Mouse (Mus musculus): ENCODE data around the gene Kbtbd8. TPM values are rescaled to one million over a fixed set of nuclear protein-coding genes. Genes with fewer than 3 reads are reported as not detected.

The Kbtbd8 gene
- polyA plus RNA-seq, 1 experiment = 0.44 TPM

DNA sequence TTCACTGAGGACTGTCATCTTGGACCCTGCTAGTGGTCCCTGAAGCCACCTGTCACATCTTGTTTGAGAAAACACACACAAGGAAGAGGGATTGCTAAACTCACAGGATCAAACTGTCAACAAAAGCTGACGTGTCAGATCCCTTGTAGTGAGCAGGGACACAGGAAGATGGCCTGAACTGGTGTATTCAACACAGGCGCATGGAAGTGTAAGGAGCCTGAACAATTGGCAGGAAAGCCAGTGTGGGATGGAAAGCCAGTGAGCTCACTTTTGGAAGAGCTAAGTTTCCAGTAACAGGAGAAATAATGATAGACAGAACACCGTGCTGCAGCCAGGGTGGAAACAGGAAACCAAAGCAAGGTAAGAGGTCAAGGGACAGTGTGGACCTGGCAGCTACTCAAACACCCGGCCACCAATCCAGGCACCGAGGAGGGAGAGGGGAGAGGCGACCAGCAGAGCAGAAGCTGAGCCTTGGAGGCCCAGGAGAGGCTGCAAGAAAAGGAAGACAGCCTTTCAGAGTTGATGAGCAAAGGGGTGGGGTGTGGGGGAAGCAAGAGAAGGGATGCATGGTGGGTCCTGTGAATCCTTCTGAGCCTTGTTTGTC, 33.0 kb downstream of the Kbtbd8 start:
- H3K4me1 ChIP-seq (ENCODE audit: control insufficient read depth, insufficient read depth, low read length) = no peaks in the 10 kb centered on the region
- TF ChIP-seq POLR2A (IDR thresholded peaks at IDR 0.05; ENCODE audit: low read depth, low read length) (no peak), CTCF (conservative IDR thresholded peaks at IDR 0.05; ENCODE audit: insufficient read depth, insufficient read length, low read depth, low read length) (no peak)
- no peak for DNase-seq
- H3K36me3 ChIP-seq (ENCODE audit: control insufficient read depth, insufficient read depth, low read length) = no peaks in the 10 kb centered on the region
- WGBS = 25% methylated on average over 6 of the region's 6 CpGs
- H3K27ac ChIP-seq (ENCODE audit: insufficient read depth, low read depth, low read length) = no peak overlapping the region
- H3K27me3 ChIP-seq (replicated peaks; ENCODE audit: control insufficient read depth, insufficient read depth, low read length) = no peaks in the 10 kb centered on the region
- no peak overlapping the region for H3K4me3 ChIP-seq (ENCODE audit: insufficient read depth, low read depth, low read length)

DNA sequence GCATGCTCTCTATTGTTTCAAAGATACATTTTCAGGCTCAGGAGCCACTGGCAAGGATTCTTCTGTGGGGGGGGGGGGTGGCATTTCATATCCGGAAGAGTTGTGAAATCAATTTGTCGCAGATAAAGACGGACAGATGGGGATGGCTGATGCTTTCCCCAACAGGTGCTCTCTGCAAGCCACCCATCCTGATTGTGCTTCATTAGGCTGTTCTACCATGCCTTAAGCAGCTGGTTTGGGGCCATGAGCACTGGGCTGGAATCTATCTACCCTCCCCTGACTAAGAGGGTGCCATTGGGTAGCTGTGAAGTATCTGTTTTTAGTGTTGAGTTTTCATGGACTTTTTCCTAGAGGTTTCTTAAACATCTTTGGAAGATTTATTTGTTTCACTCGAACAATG, 33.8 kb downstream of the Kbtbd8 start:
- 90% methylated on average over 4 of the region's 4 CpGs for WGBS
- Histone ChIP-seq H3K4me1 (ENCODE audit: control insufficient read depth, insufficient read depth, low read length) (no peaks in the 10 kb centered on the region), H3K27ac (ENCODE audit: insufficient read depth, low read depth, low read length) (no peak overlapping the region), H3K4me3 (ENCODE audit: insufficient read depth, low read depth, low read length) (no peak overlapping the region), H3K36me3 (ENCODE audit: control insufficient read depth, insufficient read depth, low read length) (no peaks in the 10 kb centered on the region), H3K27me3 (replicated peaks; ENCODE audit: control insufficient read depth, insufficient read depth, low read length) (no peaks in the 10 kb centered on the region)
- no peak for DNase-seq
- TF ChIP-seq POLR2A (IDR thresholded peaks at IDR 0.05; ENCODE audit: low read depth, low read length) (no peak), CTCF (conservative IDR thresholded peaks at IDR 0.05; ENCODE audit: insufficient read depth, insufficient read length, low read depth, low read length) (no peak)

DNA sequence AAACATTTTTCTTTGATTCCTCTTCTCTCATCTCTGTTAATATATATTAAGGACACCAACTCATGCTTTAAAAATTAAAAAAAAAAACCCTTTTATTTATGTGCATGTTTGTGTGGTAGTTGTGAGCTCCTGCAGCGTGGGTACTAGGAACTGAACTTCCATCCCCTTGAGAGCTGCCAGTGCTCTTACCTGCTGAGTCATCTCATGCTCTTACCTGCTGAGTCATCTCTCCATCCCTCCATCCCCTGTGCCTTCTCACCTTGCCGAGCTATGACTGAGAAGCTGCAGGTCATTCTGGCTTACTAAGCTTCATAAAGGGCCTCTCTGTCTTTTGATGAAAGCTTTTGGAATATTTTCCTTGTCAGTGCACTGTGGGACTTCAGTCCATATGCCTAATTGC, 34.5 kb downstream of the Kbtbd8 start:
- Histone ChIP-seq H3K4me1 (ENCODE audit: control insufficient read depth, insufficient read depth, low read length) (no peaks in the 10 kb centered on the region), H3K27me3 (replicated peaks; ENCODE audit: control insufficient read depth, insufficient read depth, low read length) (no peaks in the 10 kb centered on the region), H3K27ac (ENCODE audit: insufficient read depth, low read depth, low read length) (no peak overlapping the region), H3K4me3 (ENCODE audit: insufficient read depth, low read depth, low read length) (no peak overlapping the region), H3K36me3 (ENCODE audit: control insufficient read depth, insufficient read depth, low read length) (no peaks in the 10 kb centered on the region)
- DNase-seq = no peak
- WGBS = 76% methylated on average over 2 of the region's 2 CpGs
- TF ChIP-seq POLR2A (IDR thresholded peaks at IDR 0.05; ENCODE audit: low read depth, low read length) = no peak
- TF ChIP-seq CTCF (conservative IDR thresholded peaks at IDR 0.05; ENCODE audit: insufficient read depth, insufficient read length, low read depth, low read length) = no peak

DNA sequence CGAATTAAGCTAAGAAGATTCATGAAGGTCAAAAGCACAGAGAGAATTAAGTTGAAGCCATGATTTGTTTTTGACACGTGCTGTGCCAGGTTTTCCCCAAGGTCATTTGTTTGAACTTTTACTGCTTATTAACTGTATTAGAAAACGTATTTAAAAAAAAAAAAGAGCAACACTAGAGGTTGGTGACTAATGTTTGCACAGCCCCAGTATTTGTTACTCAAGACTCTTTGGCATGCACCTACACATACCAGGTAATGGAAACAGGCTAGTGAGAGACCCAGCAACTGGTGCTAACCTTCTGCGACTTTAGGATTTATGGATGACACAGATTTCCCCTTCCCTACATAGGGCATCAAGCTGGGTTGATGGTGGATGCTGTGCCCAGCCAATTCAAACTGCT, 46.9 kb downstream of the Kbtbd8 start:
- H3K4me1 ChIP-seq (ENCODE audit: control insufficient read depth, insufficient read depth, low read length) = no peaks in the 10 kb centered on the region
- no peak for DNase-seq
- no peak overlapping the region for H3K27ac ChIP-seq (ENCODE audit: insufficient read depth, low read depth, low read length)
- H3K27me3 ChIP-seq (replicated peaks; ENCODE audit: control insufficient read depth, insufficient read depth, low read length) = no peaks in the 10 kb centered on the region
- no peak overlapping the region for H3K4me3 ChIP-seq (ENCODE audit: insufficient read depth, low read depth, low read length)
- 44% methylated on average over 4 of the region's 4 CpGs for WGBS
- TF ChIP-seq POLR2A (IDR thresholded peaks at IDR 0.05; ENCODE audit: low read depth, low read length) = no peak
- no peak for TF ChIP-seq CTCF (conservative IDR thresholded peaks at IDR 0.05; ENCODE audit: insufficient read depth, insufficient read length, low read depth, low read length)
- no peaks in the 10 kb centered on the region for H3K36me3 ChIP-seq (ENCODE audit: control insufficient read depth, insufficient read depth, low read length)

DNA sequence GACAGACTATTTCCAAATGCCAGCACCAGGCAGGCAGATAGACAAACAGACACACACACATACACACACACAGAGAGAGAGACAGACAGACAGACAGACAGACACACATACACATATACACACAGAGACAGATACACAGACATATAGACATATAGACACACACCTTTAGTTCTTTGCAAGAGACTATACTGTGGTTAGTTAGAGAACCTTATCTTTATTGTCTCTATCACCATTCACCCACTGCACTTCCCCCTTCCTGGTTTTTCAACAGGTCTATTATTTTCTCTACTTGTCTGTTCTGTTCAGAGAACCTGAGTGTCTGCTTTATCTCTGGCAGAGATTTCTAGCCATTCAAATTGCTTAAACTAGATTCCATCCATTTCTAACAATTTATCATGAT, 48.6 kb downstream of the Kbtbd8 start:
- no peak for TF ChIP-seq POLR2A (IDR thresholded peaks at IDR 0.05; ENCODE audit: low read depth, low read length)
- no peak for TF ChIP-seq CTCF (conservative IDR thresholded peaks at IDR 0.05; ENCODE audit: insufficient read depth, insufficient read length, low read depth, low read length)

DNA sequence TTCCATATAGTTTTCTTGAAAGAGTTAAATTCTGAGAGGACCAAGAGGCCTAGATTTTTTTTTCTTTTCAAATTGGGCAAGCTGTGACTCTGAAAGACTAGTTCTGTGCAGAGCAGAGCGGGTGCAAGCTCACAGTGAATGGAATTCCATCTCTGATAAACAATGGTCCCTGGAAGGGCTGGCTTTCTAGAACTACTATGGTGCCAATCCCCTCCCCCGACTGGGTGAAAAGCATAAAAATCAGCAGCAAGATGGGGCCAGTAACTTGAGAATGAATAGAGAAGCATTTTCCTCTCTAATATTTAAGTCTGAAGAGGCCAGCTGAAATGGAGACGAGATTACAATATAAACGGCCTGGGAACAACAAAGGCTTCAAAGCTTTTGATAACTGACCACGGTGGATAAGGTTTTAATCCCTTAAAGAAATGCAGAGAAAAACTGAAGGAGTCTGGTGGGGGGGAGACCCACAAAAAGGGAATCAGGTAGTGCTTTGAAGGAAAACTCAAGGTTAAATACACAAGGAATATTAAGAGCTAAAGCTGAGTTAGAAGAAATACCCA, 50.7 kb downstream of the Kbtbd8 start:
- WGBS = 56% methylated on average over 5 of the region's 5 CpGs
- H3K4me3 ChIP-seq (ENCODE audit: insufficient read depth, low read depth, low read length) = no peak overlapping the region
- H3K27me3 ChIP-seq (replicated peaks; ENCODE audit: control insufficient read depth, insufficient read depth, low read length) = 0 out of 2 replicates have a peak, but pooled peaks cover 1% of the 10 kb centered on the region
- TF ChIP-seq CTCF (conservative IDR thresholded peaks at IDR 0.05; ENCODE audit: insufficient read depth, insufficient read length, low read depth, low read length) (no peak), POLR2A (IDR thresholded peaks at IDR 0.05; ENCODE audit: low read depth, low read length) (no peak)
- H3K4me1 ChIP-seq (ENCODE audit: control insufficient read depth, insufficient read depth, low read length) = no peaks in the 10 kb centered on the region
- no peak overlapping the region for H3K27ac ChIP-seq (ENCODE audit: insufficient read depth, low read depth, low read length)
- no peak for DNase-seq
- H3K36me3 ChIP-seq (ENCODE audit: control insufficient read depth, insufficient read depth, low read length) = no peaks in the 10 kb centered on the region

More for the DNA sequence above, 48.6 kb downstream of the Kbtbd8 start:
- Histone ChIP-seq H3K27ac (ENCODE audit: insufficient read depth, low read depth, low read length) (no peak overlapping the region), H3K27me3 (replicated peaks; ENCODE audit: control insufficient read depth, insufficient read depth, low read length) (0 out of 2 replicates have a peak, but pooled peaks cover 1% of the 10 kb centered on the region), H3K4me1 (ENCODE audit: control insufficient read depth, insufficient read depth, low read length) (no peaks in the 10 kb centered on the region), H3K4me3 (ENCODE audit: insufficient read depth, low read depth, low read length) (no peak overlapping the region), H3K36me3 (ENCODE audit: control insufficient read depth, insufficient read depth, low read length) (no peaks in the 10 kb centered on the region)
- DNase-seq = no peak

DNA sequence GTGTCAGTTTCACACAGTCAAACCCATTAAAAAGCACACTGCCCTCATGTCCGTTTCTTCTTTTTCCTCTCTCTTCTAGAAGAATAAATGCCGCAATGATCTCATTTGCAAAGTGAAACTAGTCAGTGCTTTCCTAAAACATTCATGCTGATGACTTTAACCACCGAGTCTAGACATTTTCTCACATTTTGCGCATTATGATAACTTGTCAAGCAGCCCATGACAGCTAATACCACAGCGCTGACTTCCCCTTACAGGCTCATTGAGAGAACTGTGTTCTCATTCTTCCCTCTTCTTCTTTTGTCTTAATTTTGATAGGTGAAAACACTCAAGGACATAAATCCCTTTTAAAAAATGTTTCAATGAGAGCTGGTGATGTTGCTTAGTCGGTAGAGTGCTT, 52.4 kb downstream of the Kbtbd8 start:
- 78% methylated on average over 6 of the region's 6 CpGs for WGBS

More for the DNA sequence above, 52.4 kb downstream of the Kbtbd8 start:
- Histone ChIP-seq H3K4me1 (ENCODE audit: control insufficient read depth, insufficient read depth, low read length) (no peaks in the 10 kb centered on the region), H3K36me3 (ENCODE audit: control insufficient read depth, insufficient read depth, low read length) (no peaks in the 10 kb centered on the region), H3K4me3 (ENCODE audit: insufficient read depth, low read depth, low read length) (no peak overlapping the region), H3K27ac (ENCODE audit: insufficient read depth, low read depth, low read length) (no peak overlapping the region), H3K27me3 (replicated peaks; ENCODE audit: control insufficient read depth, insufficient read depth, low read length) (0 out of 2 replicates have a peak, but pooled peaks cover 1% of the 10 kb centered on the region)
- DNase-seq = no peak
- TF ChIP-seq POLR2A (IDR thresholded peaks at IDR 0.05; ENCODE audit: low read depth, low read length) (no peak), CTCF (conservative IDR thresholded peaks at IDR 0.05; ENCODE audit: insufficient read depth, insufficient read length, low read depth, low read length) (no peak)

Measured in kidney, adult 2 months (tissue).